Mouse (Mus musculus) cortical plate, adult 2 months (tissue): ENCODE results near the gene H2-T23. TPM values are rescaled to one million over a fixed set of nuclear protein-coding genes. Genes with fewer than 3 reads are reported as not detected.
"Not testable (repeated sequence)": the region's sequence is repeated elsewhere in the genome, so short reads cannot be mapped to it uniquely, and the experiment has no call there.

ENCODE experiments used
- H3K27ac ChIP-seq: fragments of 200-500 bp; 2 replicates; pipeline ENCODE4 v1.5.1; 2012; ENCODE audit warnings: low read length, control low read depth, inconsistent platforms; ENCODE audit not compliant: insufficient read depth
- H3K4me1 ChIP-seq: fragments of 200-500 bp; 2 replicates; pipeline ENCODE4 v1.6.1; 2011; ENCODE audit warnings: low read length; ENCODE audit not compliant: control insufficient read depth, insufficient read depth
- H3K4me3 ChIP-seq: fragments of 200-500 bp; 2 replicates; pipeline ENCODE4 v1.5.1; 2011; ENCODE audit warnings: mild to moderate bottlenecking, low read length, control low read depth; ENCODE audit not compliant: insufficient read depth
- CTCF ChIP-seq: fragments of 200-500 bp; IDR thresholded peaks from 2 replicates; pipeline ENCODE4 v1.5.1; 2011; ENCODE audit warnings: mild to moderate bottlenecking, control low read depth, low read length; ENCODE audit not compliant: insufficient read depth; ENCODE audit errors: extremely low read depth
- POLR2A ChIP-seq: fragments of 200-500 bp; IDR thresholded peaks from 2 replicates; pipeline ENCODE4 v1.6.1; 2011; ENCODE audit warnings: mild to moderate bottlenecking, low read length, control low read depth; ENCODE audit not compliant: insufficient read depth; ENCODE audit errors: extremely low read depth
- polyA plus RNA-seq: library from polyadenylated mRNA; depleted of rRNA; stranded (reverse); fragments of >200 nt; gene quantifications from 2 replicates; pipeline ENCODE4 v1.2.3, GENCODE M21; 2012; rRNA removed

H2-T23 gene
- 27.6 and 31.8 TPM in 2 replicates for polyA plus RNA-seq

DNA sequence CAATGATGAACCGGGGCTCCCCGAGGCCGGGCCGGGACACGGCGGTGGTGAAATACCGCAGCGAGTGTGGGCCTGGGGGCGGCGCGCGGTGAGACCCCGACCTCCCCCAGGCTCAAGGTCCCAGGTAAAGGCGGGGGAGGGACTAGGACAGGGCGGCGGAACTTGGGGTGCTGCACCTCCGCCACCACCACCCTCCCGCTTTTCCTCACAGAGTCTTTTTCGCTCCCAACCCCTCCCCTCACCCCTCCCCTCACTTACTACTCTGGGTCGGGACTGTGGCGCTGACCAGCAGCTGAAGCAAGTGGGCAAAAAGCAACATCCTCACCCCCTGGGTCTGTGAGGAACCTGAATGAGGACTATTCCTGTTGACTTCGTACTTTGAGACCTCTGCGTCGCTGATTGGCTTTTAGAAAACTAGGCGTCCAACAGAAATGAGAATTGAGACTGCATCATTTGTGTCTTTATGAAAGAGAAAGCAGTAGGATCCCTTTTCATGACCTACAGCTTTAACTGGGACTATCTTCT is at the start of gene H2-T23:
TSS of gene H2-T23 (minus strand) at position 505 of the 525 bp plus-strand sequence.
- peak; percentile 38; the same call in 1 of the 2 replicates for TF ChIP-seq POLR2A
- peak within 1 kb of the TSS; percentile 63 for H3K4me3 ChIP-seq
- not testable (repeated sequence) for H3K4me1 ChIP-seq, H3K27ac ChIP-seq

DNA sequence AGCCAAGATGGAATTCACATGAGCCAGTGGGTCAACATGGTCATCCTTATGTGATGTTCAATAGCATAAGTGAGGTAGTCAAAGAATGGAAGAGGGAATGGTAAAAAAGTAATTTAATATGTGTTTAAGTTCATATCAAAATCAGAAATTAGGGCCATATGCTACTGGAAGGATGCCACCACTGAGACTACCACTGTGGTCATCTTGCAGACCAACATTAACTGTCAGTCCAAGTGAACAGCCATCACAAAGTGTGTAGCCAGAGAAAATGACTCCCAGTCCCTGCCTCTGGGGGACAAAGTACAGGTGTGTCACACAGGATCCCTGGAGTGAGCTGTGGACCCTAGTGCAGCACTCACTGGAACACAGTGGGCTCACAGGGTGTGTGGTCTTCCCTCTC is 49.2 kb upstream of the H2-T23 start:
- H3K4me3 ChIP-seq, H3K27ac ChIP-seq, H3K4me1 ChIP-seq: not testable (repeated sequence)

DNA sequence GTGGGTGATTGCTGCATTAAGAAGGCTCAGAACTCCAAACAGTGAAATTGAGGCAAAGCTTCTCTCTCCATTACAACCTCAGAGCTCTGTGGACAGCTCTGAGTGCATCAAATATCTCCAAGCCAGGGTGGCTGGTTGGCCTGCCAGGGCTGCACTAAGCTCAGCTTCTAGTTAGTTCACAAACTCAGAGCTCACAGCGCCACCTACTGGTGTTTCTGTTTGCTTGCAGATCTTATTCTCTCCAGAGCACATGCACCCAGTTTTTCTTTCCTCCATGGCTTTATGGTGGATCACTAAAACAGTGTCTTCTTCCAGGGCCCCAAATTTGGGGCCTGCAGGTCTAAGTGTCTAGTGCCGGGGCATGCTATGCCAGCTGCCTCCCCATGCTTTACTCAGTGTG is 28.2 kb upstream of the H2-T23 start:
- Histone ChIP-seq H3K4me3 (no peak overlapping the region), H3K4me1 (no peaks in the 10 kb centered on the region)
- TF ChIP-seq CTCF (peak; percentile 77), POLR2A (no peak)

DNA sequence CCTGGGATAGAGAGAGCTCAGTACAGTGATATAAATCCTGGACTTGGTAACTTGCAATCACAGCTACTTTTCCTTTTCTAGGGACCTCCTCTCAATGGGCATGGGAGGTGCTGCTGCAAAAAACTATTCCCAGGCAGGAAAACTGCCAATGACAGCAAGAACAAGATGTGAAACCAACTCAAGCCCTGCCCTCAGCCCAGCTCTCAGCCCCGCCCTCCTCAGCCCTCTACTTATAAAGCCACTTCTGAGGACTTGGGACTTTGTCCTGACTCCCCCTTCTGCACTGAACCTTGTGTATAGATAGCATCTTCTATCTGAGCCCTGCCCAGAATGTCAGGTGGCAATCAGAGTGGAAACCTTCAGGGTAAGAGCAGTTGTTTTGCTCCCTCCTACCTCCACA is 25.7 kb upstream of the H2-T23 start, which contains the start of gene Gm11127:
TSS of gene Gm11127 (minus strand) at position 10 of the 400 bp plus-strand sequence.
- not testable (repeated sequence) for H3K4me3 ChIP-seq, H3K4me1 ChIP-seq, H3K27ac ChIP-seq

More for the DNA sequence above, 28.2 kb upstream of the H2-T23 start:
- no peak overlapping the region for H3K27ac ChIP-seq

DNA sequence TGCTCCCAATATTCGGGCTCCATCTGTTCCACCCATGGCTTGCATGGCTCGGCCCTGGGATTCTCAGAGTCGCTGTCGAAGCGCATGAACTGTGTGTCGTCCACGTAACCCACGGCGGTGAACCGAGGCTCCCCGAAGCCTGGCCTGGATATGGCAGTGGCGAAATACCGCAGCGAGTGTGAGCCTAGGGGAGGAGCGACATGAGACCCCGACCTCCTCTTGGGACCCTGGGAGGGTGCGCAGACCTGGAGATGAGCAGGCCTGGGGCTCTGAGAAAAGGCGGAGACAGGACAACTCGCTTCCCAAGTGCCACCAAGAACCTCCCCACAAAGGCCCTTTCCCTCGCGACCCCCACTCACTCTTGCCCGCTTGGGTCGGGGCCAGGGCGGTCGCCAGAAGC is 25.3 kb upstream of the H2-T23 start:
- not testable (repeated sequence) for H3K4me3 ChIP-seq, H3K4me1 ChIP-seq, H3K27ac ChIP-seq

DNA sequence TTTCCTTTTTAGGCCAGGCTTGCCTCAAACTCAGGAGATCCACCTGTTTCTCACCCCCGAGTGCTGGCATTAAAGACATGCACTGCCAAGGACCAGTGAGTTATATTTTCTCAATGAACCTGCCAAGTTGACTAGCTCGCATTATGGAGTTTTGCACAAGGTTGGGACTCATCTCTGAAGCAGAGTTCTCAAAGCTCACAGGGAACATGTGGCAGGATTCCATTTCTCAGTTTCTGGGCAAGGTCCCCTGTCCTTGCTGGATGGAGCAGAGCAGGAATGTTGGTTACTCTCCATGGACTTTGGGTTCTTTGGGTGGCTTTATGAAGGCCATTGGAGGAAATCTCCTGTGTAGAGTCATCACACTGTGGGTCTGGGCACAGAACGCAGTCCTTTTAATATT is 10.6 kb upstream of the H2-T23 start:
- no peak for TF ChIP-seq CTCF
- TF ChIP-seq POLR2A = no peak
- Histone ChIP-seq H3K27ac (no peak overlapping the region), H3K4me1 (no peaks in the 10 kb centered on the region), H3K4me3 (peak overlapping the region; percentile 45; the same call in 1 of the 2 replicates)

DNA sequence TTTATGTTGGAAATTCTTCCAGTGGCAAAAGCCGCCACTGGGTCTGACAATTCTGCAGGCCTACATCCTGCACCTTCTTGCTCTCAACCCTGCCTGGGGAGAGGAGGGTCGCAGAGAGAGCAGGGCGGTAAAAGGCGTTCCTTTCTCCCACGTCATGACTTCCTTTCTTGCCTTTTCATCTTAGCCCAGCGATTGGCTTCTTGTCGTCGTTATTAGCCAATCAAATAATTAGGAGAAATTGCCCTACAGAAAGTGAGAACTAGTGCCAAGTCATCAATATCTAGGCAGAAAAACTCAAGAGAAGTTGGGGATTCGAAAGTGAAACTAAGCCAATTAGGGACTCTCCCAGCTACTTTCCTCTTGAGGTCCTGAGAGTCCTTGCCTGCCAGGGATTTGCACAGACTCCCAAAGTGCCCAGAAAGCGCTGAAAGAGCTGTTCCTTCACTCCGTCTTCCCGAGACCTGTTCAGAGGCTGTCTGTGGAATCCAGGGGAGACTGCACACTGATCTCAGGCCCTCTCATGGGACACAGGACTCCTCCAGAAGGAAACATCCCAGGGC is 10.0 kb upstream of the H2-T23 start, which contains the start of the genes H2-T22 and Gm6034:
TSS of gene H2-T22 (minus strand) at position 138 of the 560 bp plus-strand sequence.
TSS of gene Gm6034 (plus strand) at position 352 of the 560 bp plus-strand sequence.
- peak within 1 kb of the TSS; percentile 45 for H3K4me3 ChIP-seq
- peak; percentile 79 for TF ChIP-seq POLR2A
- H3K4me1 ChIP-seq, H3K27ac ChIP-seq: not testable (repeated sequence)

DNA sequence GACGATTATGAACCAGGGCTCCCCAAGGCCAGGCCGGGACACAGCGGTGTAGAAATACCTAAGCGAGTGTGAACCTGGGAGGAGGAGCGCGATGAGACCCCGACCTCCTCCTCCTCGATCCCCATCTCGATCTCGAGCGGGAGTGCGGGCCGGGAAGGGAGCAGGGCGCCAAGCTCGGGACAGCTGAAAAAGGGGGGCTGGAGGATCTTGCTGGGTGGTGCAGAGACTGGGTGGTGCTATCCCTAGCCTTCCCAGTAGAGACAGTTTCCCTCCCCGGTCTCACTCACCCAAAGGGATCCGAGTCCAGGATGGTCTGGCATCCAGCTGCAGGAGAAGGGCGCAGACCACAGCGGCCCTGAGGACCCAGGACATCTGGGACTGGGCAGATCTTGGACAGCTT is 9.4 kb upstream of the H2-T23 start:
- not testable (repeated sequence) for H3K4me1 ChIP-seq, H3K27ac ChIP-seq

DNA sequence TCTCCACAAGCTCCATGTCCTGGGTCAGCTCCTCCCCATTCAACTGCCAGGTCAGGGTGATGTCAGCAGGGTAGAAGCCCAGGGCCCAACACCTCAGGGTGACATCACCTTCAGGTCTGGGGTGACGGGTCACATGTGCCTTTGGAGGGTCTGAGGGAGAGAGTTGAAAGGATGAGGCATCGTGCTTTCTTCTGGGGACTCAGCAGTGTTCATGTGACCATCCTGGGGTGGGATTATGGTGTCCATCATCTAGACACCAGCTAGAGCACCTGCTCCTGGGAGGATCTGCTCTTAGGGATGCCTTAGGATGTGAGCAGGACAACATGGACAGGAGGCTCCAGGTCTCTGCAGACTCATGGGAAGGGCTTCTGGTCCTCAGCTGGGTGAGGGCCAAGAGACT is 7.9 kb upstream of the H2-T23 start:
- not testable (repeated sequence) for H3K27ac ChIP-seq, H3K4me3 ChIP-seq, H3K4me1 ChIP-seq

More for the DNA sequence above, 9.4 kb upstream of the H2-T23 start:
- peak overlapping the region; percentile 45 for H3K4me3 ChIP-seq

DNA sequence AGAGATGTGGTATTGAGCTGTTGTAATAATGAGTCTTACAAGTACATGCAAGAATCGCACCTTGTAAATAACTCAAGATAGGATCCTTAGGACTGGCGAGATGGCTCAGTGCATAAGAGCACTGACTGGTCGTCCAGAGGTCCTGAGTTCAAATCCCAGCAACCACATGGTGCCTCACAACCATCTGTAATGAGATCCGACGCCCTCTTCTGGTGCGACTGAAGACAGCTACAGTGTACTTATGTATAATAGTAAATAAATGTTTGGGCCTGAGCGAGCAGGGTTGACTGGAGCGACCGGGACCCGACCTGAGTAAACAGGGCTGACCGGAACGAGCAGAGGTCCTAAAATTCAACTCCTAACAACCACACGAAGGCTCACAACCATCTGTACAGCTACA is 3.5 kb upstream of the H2-T23 start:
- not testable (repeated sequence) for H3K4me3 ChIP-seq, H3K27ac ChIP-seq, H3K4me1 ChIP-seq

DNA sequence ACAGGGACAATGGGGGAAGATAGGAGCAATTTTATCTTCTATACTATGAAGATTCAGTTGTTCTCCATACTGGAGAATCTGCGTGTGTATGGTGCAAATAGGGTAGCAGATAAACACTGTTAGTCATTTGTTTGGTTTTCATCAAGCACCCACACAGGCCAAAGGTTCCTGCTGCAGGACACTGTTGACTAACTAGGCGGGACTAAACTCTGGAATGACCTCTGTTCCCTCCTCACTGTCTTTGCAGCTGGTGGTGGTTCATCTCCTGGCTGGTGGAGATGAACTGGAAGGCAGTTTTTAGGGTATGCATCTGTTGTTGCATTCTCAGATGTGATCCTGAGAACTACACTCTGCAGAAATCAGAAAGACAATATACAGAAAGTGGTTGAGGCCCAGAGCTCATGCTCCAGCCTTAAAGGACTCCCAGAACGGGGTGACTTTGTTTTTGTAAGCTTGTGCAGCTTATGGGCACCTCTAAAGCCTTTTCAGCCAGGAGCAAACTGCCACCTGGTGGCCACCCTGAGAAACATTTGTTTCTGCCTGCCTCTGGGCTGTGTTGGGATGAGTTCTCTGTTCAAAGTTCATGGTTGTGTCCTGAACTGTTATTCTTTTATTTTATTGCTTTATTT is 2.5 kb upstream of the H2-T23 start:
- not testable (repeated sequence) for H3K4me1 ChIP-seq, H3K27ac ChIP-seq, H3K4me3 ChIP-seq
- TF ChIP-seq CTCF = peak; percentile 34

DNA sequence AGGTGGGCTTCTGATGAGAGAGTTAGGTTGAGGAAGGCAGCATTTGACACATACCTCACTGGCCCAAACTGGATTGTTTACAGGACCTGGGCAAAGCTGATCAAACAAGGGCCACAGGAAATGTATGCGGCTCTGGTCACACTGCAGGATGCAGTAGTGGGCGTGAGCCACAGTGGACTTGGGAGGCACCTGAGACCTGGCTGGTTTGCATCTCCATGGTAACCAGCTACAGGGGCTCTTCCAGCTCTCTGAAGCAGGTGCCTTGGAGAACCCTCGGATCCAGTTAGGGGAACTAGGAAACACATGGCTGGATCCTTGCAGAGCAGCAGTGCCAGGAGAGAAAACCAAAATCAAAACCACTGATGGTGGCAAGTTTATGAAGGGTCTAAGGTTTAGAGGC is 1.9 kb upstream of the H2-T23 start:
- H3K27ac ChIP-seq, H3K4me1 ChIP-seq, H3K4me3 ChIP-seq: not testable (repeated sequence)
